Mouse (Mus musculus): Measurements from ENCODE around the gene Nova1. TPM values are rescaled to one million over a fixed set of nuclear protein-coding genes. Genes with fewer than 3 reads are reported as not detected.

The Nova1 gene
- 0.15 and 0.29 TPM in 2 replicates for polyA plus RNA-seq (2016; fragmentation: Nextera tagmentation; extraction: Ambion mirVana)

DNA sequence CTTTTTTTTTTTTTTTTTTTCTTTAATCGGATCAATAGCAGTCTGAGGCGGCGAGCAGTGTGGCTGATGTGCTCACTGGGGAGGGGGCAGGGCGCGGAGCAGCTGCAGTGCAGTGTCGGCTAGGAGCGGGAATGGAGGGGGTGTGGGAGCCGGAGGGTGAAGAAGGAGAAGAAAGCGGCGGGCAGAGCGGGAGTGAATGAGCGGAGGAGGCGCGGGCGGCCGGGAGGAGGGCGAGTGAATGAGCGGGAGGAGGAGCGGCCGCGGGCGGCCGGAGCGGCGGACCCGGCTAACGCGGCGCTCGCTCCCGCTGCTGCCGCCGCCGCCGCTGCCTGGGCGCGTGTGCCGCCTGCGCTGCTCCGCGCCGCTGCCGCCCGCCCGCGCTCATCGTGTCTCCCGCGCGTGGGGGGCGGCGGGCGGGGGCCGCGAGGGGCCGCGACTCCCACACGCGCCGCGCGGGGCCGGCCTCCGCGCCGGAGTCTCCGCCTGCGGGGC lies at the start of gene Nova1:
TSS of gene Nova1 (minus strand) at position 74 of the 492 bp plus-strand sequence.
- H3K27me3 ChIP-seq (replicated peaks), result peaks cover 43% of the 10 kb centered on the region
- peak within 1 kb of the TSS; percentile 36; the same call in 1 of the 2 replicates for H3K27ac ChIP-seq
- peaks cover 8% of the 10 kb centered on the region for H3K4me1 ChIP-seq
- H3K9ac ChIP-seq, result peak within 1 kb of the TSS; percentile 69
- no peaks in the 10 kb centered on the region for H3K9me3 ChIP-seq (replicated peaks)
- H3K4me2 ChIP-seq, result peak within 1 kb of the TSS; percentile 96
- peak within 1 kb of the TSS; percentile 73 for H3K4me3 ChIP-seq
- no peaks in the 10 kb centered on the region for H3K36me3 ChIP-seq
- peak; percentile 58 for ATAC-seq
- 1% methylated on average over 45 of the region's 68 CpGs for WGBS (ENCODE audit: insufficient replicate concordance)

DNA sequence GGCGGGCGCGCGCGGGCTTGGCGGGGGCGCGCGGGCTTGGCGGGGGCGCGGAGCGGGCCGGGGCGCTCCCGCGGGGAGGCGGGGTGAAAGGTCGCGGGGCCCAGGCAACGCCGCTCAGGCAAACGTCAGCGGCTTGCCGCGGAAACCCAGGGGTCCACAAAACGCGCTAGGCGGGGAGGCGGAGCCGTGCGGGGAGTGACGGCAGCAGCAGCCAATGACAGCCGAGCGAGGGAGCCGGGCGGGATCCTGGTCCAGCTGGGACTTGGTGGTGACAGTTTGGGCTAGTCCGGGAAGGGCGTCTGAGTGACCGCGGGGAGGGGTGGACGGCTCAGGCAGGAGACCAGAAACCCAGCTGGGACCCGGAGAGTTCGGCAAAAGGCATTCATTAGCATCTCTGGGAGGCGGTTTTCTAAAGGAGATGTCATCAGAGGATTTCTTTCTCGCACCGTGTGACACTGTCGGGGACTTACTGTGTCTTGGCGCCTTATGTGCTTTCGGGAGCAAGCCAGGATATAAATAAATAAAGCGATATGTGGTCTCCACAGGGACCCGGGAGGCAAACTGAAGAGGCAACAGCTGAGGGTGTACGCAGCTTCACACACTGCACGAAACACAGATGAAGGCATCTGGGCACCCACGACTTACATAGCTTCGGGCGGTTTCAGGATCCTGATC lies 756 bp upstream of the Nova1 start:
- Histone ChIP-seq H3K9ac (peak overlapping the region; percentile 61), H3K27ac (peak overlapping the region; percentile 20; the same call in 1 of the 2 replicates)
- 1% methylated on average over 53 of the region's 57 CpGs for WGBS (ENCODE audit: insufficient replicate concordance)

DNA sequence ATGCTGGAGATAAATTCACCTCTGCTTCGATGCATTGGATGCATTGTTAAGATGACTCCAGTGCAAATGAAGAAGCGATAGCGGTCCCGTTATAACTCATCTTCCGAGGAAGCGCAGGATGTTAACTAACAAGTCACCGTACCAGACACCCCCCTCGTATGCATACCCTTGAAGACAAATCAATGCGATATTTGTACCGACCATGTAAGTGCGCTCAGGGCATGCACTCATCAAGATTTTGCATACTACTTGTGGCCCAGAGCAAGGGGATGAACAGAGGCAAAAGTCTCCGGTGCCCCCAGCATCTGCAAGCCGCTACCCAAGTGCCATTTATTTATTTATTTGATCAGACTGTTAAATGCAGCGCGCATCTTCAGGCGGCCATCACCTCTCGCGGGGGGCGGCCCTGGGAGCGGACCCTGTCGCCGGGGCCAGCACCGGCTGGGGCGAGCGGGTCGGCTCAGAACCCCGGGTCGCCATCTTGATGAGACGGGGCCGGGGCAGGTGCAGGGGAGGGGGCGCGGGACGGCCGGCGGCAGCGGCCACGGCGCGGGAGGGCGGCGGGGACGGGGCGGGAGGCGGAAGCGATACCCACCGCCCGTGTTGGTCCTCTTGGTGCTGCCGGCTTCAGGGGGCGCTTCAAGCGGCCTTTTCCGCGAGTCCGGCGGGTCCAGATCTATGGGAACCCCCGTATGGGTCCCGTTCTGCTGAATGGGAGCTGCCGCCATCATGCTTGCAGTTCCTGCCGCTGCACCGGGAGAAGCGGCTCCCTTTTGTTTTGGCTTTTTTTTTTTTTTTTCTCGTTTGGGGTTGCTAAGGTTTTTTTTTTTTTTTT lies 491 bp downstream of the Nova1 start:
- under 1% methylated on average over 56 of the region's 61 CpGs for WGBS (ENCODE audit: insufficient replicate concordance)
- ATAC-seq, result no peak
- Histone ChIP-seq H3K9ac (peak overlapping the region; percentile 69), H3K36me3 (no peaks in the 10 kb centered on the region), H3K4me1 (peaks cover 8% of the 10 kb centered on the region), H3K9me3 (replicated peaks) (no peaks in the 10 kb centered on the region), H3K27me3 (replicated peaks) (peaks cover 43% of the 10 kb centered on the region), H3K4me3 (peak overlapping the region; percentile 73), H3K27ac (no peak overlapping the region), H3K4me2 (peak overlapping the region; percentile 96)

More for the DNA sequence above, 756 bp upstream of the Nova1 start:
- Histone ChIP-seq H3K27me3 (replicated peaks) (peaks cover 43% of the 10 kb centered on the region), H3K4me1 (peaks cover 8% of the 10 kb centered on the region), H3K4me3 (peak overlapping the region; percentile 73), H3K4me2 (peak overlapping the region; percentile 96), H3K9me3 (replicated peaks) (no peaks in the 10 kb centered on the region), H3K36me3 (no peaks in the 10 kb centered on the region)
- ATAC-seq, result peak; percentile 96

DNA sequence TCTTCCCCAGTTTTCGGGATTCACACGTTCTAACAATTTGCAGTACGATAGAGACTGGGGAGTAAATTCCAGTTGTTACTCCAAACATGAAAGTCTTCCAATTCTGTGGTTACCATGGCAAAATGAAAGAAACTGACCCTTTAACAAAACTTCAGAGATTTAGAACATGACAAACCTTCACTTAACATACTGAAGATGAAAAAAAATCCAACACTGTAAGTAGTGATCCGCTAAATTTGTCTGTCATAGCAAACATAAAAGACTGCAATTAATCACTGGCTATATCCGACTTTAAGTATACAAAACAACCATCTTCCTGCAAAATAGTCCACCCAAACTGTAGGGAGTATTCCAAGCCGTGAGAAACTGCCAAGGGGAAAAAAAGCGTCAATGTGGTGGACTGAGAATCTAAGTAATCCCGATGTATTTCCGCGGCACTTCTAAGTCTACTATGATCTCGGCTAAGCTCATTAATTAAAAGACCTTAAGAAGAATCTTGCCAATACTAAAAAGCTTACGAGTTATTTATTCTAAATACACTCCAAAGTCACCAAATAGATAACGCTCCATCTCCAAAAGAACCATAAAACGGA lies 1.4 kb downstream of the Nova1 start:
- WGBS (ENCODE audit: insufficient replicate concordance), result 28% methylated on average over 14 of the region's 14 CpGs
- ATAC-seq, result no peak

GRCm38 (mm10) chr12:46816291-46816690 lies 2.4 kb downstream of the Nova1 start:
- Histone ChIP-seq H3K4me2 (no peak overlapping the region), H3K9ac (no peak overlapping the region), H3K9me3 (replicated peaks) (no peaks in the 10 kb centered on the region), H3K4me3 (no peak overlapping the region), H3K4me1 (peaks cover 8% of the 10 kb centered on the region), H3K27me3 (replicated peaks) (peaks cover 43% of the 10 kb centered on the region), H3K36me3 (no peaks in the 10 kb centered on the region), H3K27ac (no peak overlapping the region)
- no peak for ATAC-seq
- 86% methylated on average over 3 of the region's 3 CpGs for WGBS (ENCODE audit: insufficient replicate concordance)

More for the DNA sequence above, 1.4 kb downstream of the Nova1 start:
- Histone ChIP-seq H3K9ac (no peak overlapping the region), H3K4me2 (peak overlapping the region; percentile 96), H3K9me3 (replicated peaks) (no peaks in the 10 kb centered on the region), H3K4me1 (peaks cover 8% of the 10 kb centered on the region), H3K27me3 (replicated peaks) (peaks cover 43% of the 10 kb centered on the region), H3K27ac (no peak overlapping the region), H3K4me3 (peak overlapping the region; percentile 73; the same call in 1 of the 2 replicates), H3K36me3 (no peaks in the 10 kb centered on the region)

- Histone ChIP-seq H3K27ac (no peak overlapping the region), H3K9ac (no peak overlapping the region), H3K4me1 (peaks cover 8% of the 10 kb centered on the region), H3K4me2 (no peak overlapping the region), H3K36me3 (no peaks in the 10 kb centered on the region), H3K27me3 (replicated peaks) (peaks cover 43% of the 10 kb centered on the region), H3K9me3 (replicated peaks) (no peaks in the 10 kb centered on the region), H3K4me3 (no peak overlapping the region)
- 59% methylated on average over 5 of the region's 5 CpGs for WGBS (ENCODE audit: insufficient replicate concordance)
- ATAC-seq, result no peak
These were observed 3.0 kb downstream of the Nova1 start for GRCm38 (mm10) chr12:46815697-46816096.

DNA sequence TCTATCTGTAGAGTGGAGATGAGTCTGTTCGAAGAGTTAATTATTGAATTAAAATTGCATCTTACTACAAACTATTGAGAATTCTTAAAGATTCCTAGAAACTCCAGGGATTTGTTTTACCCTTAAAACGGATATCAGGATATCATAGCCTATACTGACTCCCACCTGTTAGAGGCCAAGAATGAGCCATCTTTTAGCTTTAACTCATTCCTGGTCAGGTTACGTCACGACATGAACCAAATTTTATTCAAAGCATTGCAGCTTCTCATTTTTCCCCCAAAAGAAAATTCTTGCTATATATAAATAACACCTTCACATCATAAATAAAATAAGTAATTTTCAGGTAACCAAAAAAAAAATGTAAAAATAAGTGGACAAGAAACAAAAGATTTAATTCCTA lies 3.9 kb downstream of the Nova1 start:
- no peaks in the 10 kb centered on the region for H3K9me3 ChIP-seq (replicated peaks)
- peaks cover 3% of the 10 kb centered on the region for H3K4me1 ChIP-seq
- H3K27me3 ChIP-seq (replicated peaks), result peaks cover 35% of the 10 kb centered on the region
- WGBS (ENCODE audit: insufficient replicate concordance), result 75% methylated on average over 4 of the region's 4 CpGs
- H3K36me3 ChIP-seq, result no peaks in the 10 kb centered on the region
- H3K9ac ChIP-seq, result no peak overlapping the region
- H3K4me3 ChIP-seq, result no peak overlapping the region
- no peak overlapping the region for H3K4me2 ChIP-seq
- ATAC-seq, result no peak
- H3K27ac ChIP-seq, result no peak overlapping the region

- Histone ChIP-seq H3K27me3 (replicated peaks) (no peaks in the 10 kb centered on the region), H3K27ac (no peak overlapping the region), H3K9ac (no peak overlapping the region), H3K4me1 (no peaks in the 10 kb centered on the region), H3K36me3 (no peaks in the 10 kb centered on the region), H3K4me3 (no peak overlapping the region), H3K4me2 (no peak overlapping the region), H3K9me3 (replicated peaks) (no peaks in the 10 kb centered on the region)
- no peak for ATAC-seq
- WGBS (ENCODE audit: insufficient replicate concordance), result 71% methylated on average over 1 of the region's 1 CpGs
These were observed 17.4 kb downstream of the Nova1 start for GRCm38 (mm10) chr12:46801311-46801710.

DNA sequence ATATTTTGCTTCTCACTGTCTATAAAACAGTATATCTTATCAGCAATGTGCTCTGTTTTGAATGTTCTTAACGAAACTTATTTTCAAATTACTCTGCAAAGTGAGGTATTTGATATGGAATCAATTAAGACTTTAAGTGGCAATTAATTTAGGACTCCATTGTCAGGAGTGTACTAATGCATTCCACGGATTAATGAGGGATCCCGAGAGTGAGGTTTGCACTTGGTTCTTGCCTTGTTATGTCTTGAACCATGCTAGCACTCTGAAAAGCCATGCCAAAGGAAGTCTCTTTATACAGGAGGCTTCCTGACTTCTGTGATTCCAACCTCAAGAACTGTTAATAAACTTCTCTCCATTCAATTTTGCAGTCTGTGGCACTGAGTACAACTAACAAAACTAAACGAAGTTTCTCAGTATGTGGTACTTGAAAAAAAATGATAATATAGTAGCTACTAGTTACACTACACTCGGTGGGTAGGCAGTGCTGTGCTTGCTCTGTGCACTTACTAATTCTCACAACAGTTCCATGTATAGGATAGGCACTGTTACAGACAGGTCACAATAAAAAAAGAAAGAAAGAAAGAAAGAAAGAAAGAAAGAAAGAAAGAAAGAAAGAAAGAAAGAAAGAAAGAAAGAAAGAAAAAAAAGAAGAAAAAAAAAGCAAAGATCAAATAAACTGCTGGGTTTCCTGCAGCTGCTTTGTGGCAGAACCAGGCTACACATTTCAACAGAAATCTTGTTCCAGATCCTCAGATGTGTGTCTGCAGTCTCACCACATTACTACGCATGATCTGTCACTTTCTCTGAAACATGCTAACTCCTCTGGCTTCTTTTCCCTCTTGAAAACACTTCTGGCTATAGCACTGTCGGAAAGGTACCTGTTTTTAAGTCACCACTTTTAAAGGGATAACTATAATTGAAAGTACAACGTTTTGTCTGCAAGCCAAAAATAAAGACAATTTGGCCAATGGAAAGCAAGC lies 36.1 kb downstream of the Nova1 start:
- Histone ChIP-seq H3K36me3 (no peaks in the 10 kb centered on the region), H3K4me3 (no peak overlapping the region), H3K27me3 (replicated peaks) (no peaks in the 10 kb centered on the region), H3K27ac (no peak overlapping the region), H3K9me3 (replicated peaks) (no peaks in the 10 kb centered on the region), H3K4me2 (no peak overlapping the region), H3K9ac (no peak overlapping the region), H3K4me1 (no peaks in the 10 kb centered on the region)
- 54% methylated on average over 8 of the region's 8 CpGs for WGBS (ENCODE audit: insufficient replicate concordance)
- ATAC-seq, result no peak

DNA sequence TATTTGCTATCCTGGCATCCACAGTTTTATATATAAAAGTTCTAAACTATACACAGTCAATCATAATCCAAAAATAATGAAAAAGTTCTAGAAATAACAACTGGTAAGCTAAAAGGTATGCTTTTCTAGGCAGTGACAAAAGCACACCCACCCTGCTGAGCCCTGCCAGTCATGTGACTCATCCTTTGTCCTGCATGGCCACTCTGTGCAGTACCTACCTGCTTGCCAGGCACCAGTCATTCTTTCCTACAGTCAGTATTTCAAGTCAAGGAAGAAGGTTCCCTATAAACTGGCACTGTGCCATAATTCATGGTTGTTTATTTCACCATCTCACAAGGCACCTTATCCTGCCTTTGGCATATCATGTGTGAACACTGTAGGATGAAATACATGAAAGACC lies 37.2 kb downstream of the Nova1 start:
- H3K36me3 ChIP-seq, result no peaks in the 10 kb centered on the region
- no peaks in the 10 kb centered on the region for H3K9me3 ChIP-seq (replicated peaks)
- no peak overlapping the region for H3K4me2 ChIP-seq
- ATAC-seq, result no peak
- no peak overlapping the region for H3K27ac ChIP-seq
- H3K9ac ChIP-seq, result no peak overlapping the region
- no peak overlapping the region for H3K4me3 ChIP-seq
- H3K27me3 ChIP-seq (replicated peaks), result no peaks in the 10 kb centered on the region
- no peaks in the 10 kb centered on the region for H3K4me1 ChIP-seq

GRCm38 (mm10) chr12:46780983-46781382 lies 37.7 kb downstream of the Nova1 start:
- H3K4me3 ChIP-seq, result no peak overlapping the region
- H3K27ac ChIP-seq, result no peak overlapping the region
- no peak overlapping the region for H3K9ac ChIP-seq
- no peak for ATAC-seq
- no peaks in the 10 kb centered on the region for H3K36me3 ChIP-seq
- 42% methylated on average over 2 of the region's 2 CpGs for WGBS (ENCODE audit: insufficient replicate concordance)
- no peaks in the 10 kb centered on the region for H3K9me3 ChIP-seq (replicated peaks)
- no peaks in the 10 kb centered on the region for H3K4me1 ChIP-seq
- no peak overlapping the region for H3K4me2 ChIP-seq
- no peaks in the 10 kb centered on the region for H3K27me3 ChIP-seq (replicated peaks)

Data from liver, embryonic 12.5 days (tissue).